Mouse (Mus musculus): Measurements from ENCODE around the gene Ankfy1. TPM values are rescaled to one million over a fixed set of nuclear protein-coding genes. Genes with fewer than 3 reads are reported as not detected.

The Ankfy1 gene
- polyA plus RNA-seq, 2 experiments = 29.0 to 33.4 TPM

DNA sequence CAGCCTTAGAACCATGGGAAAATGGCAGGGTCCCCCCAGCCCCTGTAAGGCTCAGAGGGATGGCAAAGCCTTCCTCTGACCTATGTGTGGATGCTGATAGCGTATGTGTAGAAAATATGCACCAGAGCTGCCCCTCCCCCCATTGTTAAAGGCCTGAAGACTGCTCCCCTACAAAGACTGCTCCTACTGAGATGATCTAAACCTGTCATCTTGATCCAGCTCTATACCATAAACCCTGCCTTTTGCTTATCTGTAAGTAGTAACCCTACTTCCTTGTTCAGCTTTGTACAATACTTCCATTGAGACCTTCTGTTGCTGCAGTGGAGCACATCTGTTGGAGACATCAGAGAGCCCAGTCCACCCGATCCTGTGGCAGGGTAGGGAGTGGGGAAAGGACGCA is 115.4 kb downstream of the Ankfy1 start:
- Histone ChIP-seq H3K4me3 (replicated peaks; ENCODE audit: low read length) (no peak overlapping the region), H3K4me2 (replicated peaks; ENCODE audit: low read depth, low read length, severe bottlenecking) (no peak overlapping the region), H3K27ac (replicated peaks; ENCODE audit: low read depth, low read length) (no peak overlapping the region), H3K9ac (ENCODE audit: low read depth, low read length, severe bottlenecking) (no peak overlapping the region), H3K36me3 (ENCODE audit: control insufficient read depth, insufficient read depth, low read length) (no peaks in the 10 kb centered on the region; the same call in 1 of the 2 replicates), H3K4me1 (ENCODE audit: control insufficient read depth, insufficient read depth, low read length) (0 out of 2 replicates have a peak, but pooled peaks cover 3% of the 10 kb centered on the region), H3K27me3 (ENCODE audit: control insufficient read depth, insufficient read depth, low read length) (no peaks in the 10 kb centered on the region), H3K9me3 (ENCODE audit: control insufficient read depth, low read length) (no peaks in the 10 kb centered on the region)
- TF ChIP-seq POLR2A (IDR thresholded peaks at IDR 0.05; ENCODE audit: borderline replicate concordance, extremely low read depth, insufficient read depth, insufficient read length) = no peak
- DNase-seq (ENCODE audit: low spot score) (no peak), ATAC-seq (ENCODE audit: low FRiP score, low read depth) (no peak)
- WGBS = 89% methylated on average over 3 of the region's 3 CpGs

DNA sequence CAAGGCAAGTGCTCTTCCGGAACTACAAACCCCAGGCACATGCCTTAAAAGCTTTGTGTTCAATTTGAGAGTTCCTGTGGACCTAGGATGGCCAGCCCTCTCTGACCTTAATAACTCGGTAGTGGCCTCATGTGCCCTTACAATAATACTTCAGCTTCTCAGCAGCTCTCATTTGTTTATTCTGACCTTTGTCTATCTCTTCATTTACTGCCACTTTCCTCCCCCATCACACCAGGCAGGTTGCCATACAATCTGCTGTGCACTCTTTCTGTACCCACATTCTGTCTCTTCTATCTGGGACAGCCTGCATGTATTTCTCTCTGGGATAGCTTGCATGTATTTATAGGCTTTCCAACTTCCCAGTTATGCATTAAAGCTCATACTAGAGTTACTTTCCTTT is 116.8 kb downstream of the Ankfy1 start:
- DNase-seq (ENCODE audit: low spot score) (no peak), ATAC-seq (ENCODE audit: low FRiP score, low read depth) (no peak)
- TF ChIP-seq POLR2A (IDR thresholded peaks at IDR 0.05; ENCODE audit: borderline replicate concordance, extremely low read depth, insufficient read depth, insufficient read length) = no peak
- H3K4me1 ChIP-seq (ENCODE audit: control insufficient read depth, insufficient read depth, low read length) = 0 out of 2 replicates have a peak, but pooled peaks cover 3% of the 10 kb centered on the region
- H3K36me3 ChIP-seq (ENCODE audit: control insufficient read depth, insufficient read depth, low read length) = no peaks in the 10 kb centered on the region; the same call in 1 of the 2 replicates
- H3K9ac ChIP-seq (ENCODE audit: low read depth, low read length, severe bottlenecking) = no peak overlapping the region
- no peak overlapping the region for H3K4me2 ChIP-seq (replicated peaks; ENCODE audit: low read depth, low read length, severe bottlenecking)
- H3K27ac ChIP-seq (replicated peaks; ENCODE audit: low read depth, low read length) = no peak overlapping the region
- H3K9me3 ChIP-seq (ENCODE audit: control insufficient read depth, low read length) = no peaks in the 10 kb centered on the region
- no peaks in the 10 kb centered on the region for H3K27me3 ChIP-seq (ENCODE audit: control insufficient read depth, insufficient read depth, low read length)
- 75% methylated on average over 2 of the region's 2 CpGs for WGBS
- H3K4me3 ChIP-seq (replicated peaks; ENCODE audit: low read length) = no peak overlapping the region

DNA sequence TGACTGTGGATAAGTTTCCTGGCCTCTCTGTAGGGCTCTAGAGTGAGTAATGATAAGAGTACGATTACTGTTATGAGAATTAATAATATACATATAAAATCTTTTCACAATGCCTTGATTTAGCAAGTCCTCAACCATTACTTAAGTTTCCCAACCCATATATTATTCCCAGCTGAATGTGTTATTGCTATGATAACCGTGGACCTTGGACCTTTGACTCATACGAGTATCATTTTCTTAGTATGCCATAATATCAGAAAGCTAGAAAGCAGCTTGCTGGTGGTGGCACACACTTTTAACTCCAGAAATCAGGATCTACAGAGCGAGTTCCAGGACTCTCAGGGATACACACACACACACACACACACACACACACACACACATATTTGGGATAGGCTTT is 118.2 kb downstream of the Ankfy1 start:
- H3K9me3 ChIP-seq (ENCODE audit: control insufficient read depth, low read length) = no peaks in the 10 kb centered on the region
- TF ChIP-seq POLR2A (IDR thresholded peaks at IDR 0.05; ENCODE audit: borderline replicate concordance, extremely low read depth, insufficient read depth, insufficient read length) = no peak
- WGBS = 81% methylated on average over 4 of the region's 4 CpGs
- no peak overlapping the region for H3K4me2 ChIP-seq (replicated peaks; ENCODE audit: low read depth, low read length, severe bottlenecking)
- ATAC-seq (ENCODE audit: low FRiP score, low read depth) (no peak), DNase-seq (ENCODE audit: low spot score) (no peak)
- H3K4me1 ChIP-seq (ENCODE audit: control insufficient read depth, insufficient read depth, low read length) = 0 out of 2 replicates have a peak, but pooled peaks cover 3% of the 10 kb centered on the region
- no peak overlapping the region for H3K4me3 ChIP-seq (replicated peaks; ENCODE audit: low read length)
- H3K27ac ChIP-seq (replicated peaks; ENCODE audit: low read depth, low read length) = no peak overlapping the region
- no peaks in the 10 kb centered on the region for H3K27me3 ChIP-seq (ENCODE audit: control insufficient read depth, insufficient read depth, low read length)
- H3K9ac ChIP-seq (ENCODE audit: low read depth, low read length, severe bottlenecking) = no peak overlapping the region
- H3K36me3 ChIP-seq (ENCODE audit: control insufficient read depth, insufficient read depth, low read length) = no peaks in the 10 kb centered on the region; the same call in 1 of the 2 replicates

DNA sequence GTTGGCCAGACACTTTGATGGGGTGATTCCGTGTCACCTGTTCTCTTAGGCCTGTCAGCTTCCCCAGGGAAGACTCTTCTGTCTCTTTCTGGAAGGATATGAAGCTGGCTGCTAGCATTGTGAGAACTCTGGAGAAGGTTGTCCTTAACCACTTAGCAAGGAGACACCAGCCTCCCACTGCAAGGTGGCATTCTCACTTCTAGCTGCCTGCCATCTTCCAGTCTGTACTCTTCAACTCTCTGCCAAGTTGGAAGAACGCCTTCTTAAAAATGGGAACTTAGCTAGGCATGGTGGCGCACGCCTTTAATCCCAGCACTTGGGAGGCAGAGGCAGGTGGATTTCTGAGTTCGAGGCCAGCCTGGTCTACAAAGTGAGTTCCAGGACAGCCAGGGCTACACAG is 123.9 kb downstream of the Ankfy1 start:
- 95% methylated on average over 5 of the region's 5 CpGs for WGBS
- Histone ChIP-seq H3K27me3 (ENCODE audit: control insufficient read depth, insufficient read depth, low read length) (no peaks in the 10 kb centered on the region), H3K4me3 (replicated peaks; ENCODE audit: low read length) (no peak overlapping the region), H3K4me2 (replicated peaks; ENCODE audit: low read depth, low read length, severe bottlenecking) (no peak overlapping the region), H3K4me1 (ENCODE audit: control insufficient read depth, insufficient read depth, low read length) (no peaks in the 10 kb centered on the region), H3K27ac (replicated peaks; ENCODE audit: low read depth, low read length) (no peak overlapping the region), H3K9ac (ENCODE audit: low read depth, low read length, severe bottlenecking) (no peak overlapping the region), H3K9me3 (ENCODE audit: control insufficient read depth, low read length) (no peaks in the 10 kb centered on the region), H3K36me3 (ENCODE audit: control insufficient read depth, insufficient read depth, low read length) (no peaks in the 10 kb centered on the region)
- no peak for TF ChIP-seq POLR2A (IDR thresholded peaks at IDR 0.05; ENCODE audit: borderline replicate concordance, extremely low read depth, insufficient read depth, insufficient read length)
- DNase-seq (ENCODE audit: low spot score) (no peak), ATAC-seq (ENCODE audit: low FRiP score, low read depth) (no peak)

DNA sequence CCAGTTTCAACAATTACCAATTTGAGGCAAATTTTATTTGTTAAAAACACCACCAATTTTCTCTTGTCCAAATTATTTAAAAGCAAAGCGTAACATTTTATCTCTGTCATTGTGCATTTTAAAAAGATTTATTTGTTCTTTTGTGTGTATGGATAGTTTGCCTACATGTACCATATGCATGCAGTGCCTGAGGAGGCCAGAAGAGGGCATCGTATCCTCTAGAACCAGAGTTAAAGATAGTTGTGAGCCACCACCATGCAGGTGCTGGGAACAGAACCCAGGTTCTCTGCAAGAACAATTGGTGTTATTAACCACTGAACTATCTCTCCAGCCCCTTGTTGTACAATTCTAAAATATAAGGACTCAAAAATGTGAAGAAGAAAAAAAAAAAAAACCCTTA is 124.4 kb downstream of the Ankfy1 start:
- no peak for TF ChIP-seq POLR2A (IDR thresholded peaks at IDR 0.05; ENCODE audit: borderline replicate concordance, extremely low read depth, insufficient read depth, insufficient read length)
- 75% methylated on average over 2 of the region's 2 CpGs for WGBS
- no peaks in the 10 kb centered on the region for H3K9me3 ChIP-seq (ENCODE audit: control insufficient read depth, low read length)
- no peaks in the 10 kb centered on the region for H3K4me1 ChIP-seq (ENCODE audit: control insufficient read depth, insufficient read depth, low read length)
- no peaks in the 10 kb centered on the region for H3K27me3 ChIP-seq (ENCODE audit: control insufficient read depth, insufficient read depth, low read length)
- H3K4me2 ChIP-seq (replicated peaks; ENCODE audit: low read depth, low read length, severe bottlenecking) = no peak overlapping the region
- ATAC-seq (ENCODE audit: low FRiP score, low read depth) (no peak), DNase-seq (ENCODE audit: low spot score) (no peak)
- H3K9ac ChIP-seq (ENCODE audit: low read depth, low read length, severe bottlenecking) = no peak overlapping the region
- H3K4me3 ChIP-seq (replicated peaks; ENCODE audit: low read length) = no peak overlapping the region
- H3K36me3 ChIP-seq (ENCODE audit: control insufficient read depth, insufficient read depth, low read length) = peaks cover 4% of the 10 kb centered on the region; the same call in 1 of the 2 replicates
- H3K27ac ChIP-seq (replicated peaks; ENCODE audit: low read depth, low read length) = no peak overlapping the region

DNA sequence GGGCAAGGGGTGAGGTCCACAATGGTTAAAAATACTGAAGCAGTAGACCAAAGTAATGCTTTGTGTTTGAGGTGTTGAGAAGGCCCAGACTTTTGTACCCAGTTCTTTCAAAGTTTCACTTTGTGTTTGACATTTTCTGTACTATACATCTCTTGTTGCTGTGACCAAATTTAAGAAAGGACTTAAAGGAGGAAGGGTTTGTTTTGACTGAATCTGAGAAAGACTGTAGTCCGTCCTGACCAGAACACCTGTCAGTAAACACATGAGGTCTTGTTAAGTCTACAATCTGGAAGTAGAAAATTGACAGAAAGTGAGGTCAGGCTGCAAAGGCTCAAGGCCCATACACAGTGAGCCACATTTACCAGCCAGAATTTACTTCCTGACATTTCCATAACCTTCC is 127.1 kb downstream of the Ankfy1 start:
- H3K4me1 ChIP-seq (ENCODE audit: control insufficient read depth, insufficient read depth, low read length) = no peaks in the 10 kb centered on the region
- H3K4me2 ChIP-seq (replicated peaks; ENCODE audit: low read depth, low read length, severe bottlenecking) = no peak overlapping the region
- no peak for ATAC-seq (ENCODE audit: low FRiP score, low read depth)
- no peak overlapping the region for H3K4me3 ChIP-seq (replicated peaks; ENCODE audit: low read length)
- no peak overlapping the region for H3K27ac ChIP-seq (replicated peaks; ENCODE audit: low read depth, low read length)
- no peak for TF ChIP-seq POLR2A (IDR thresholded peaks at IDR 0.05; ENCODE audit: borderline replicate concordance, extremely low read depth, insufficient read depth, insufficient read length)
- H3K9me3 ChIP-seq (ENCODE audit: control insufficient read depth, low read length) = no peaks in the 10 kb centered on the region
- no peak overlapping the region for H3K9ac ChIP-seq (ENCODE audit: low read depth, low read length, severe bottlenecking)
- peaks cover 21% of the 10 kb centered on the region for H3K36me3 ChIP-seq (ENCODE audit: control insufficient read depth, insufficient read depth, low read length)
- H3K27me3 ChIP-seq (ENCODE audit: control insufficient read depth, insufficient read depth, low read length) = no peaks in the 10 kb centered on the region
- WGBS = 83% methylated on average over 1 of the region's 1 CpGs
- no peak for DNase-seq (ENCODE audit: low spot score)
